Mouse (Mus musculus) kidney, adult 2 months (tissue): ENCODE results near the gene Tspan31.

ENCODE experiments used
- CTCF ChIP-seq: fragments of 200-500 bp; conservative IDR thresholded peaks from 2 replicates; pipeline ENCODE4 v1.5.1; 2011; ENCODE audit warnings: low read depth, mild to moderate bottlenecking, control low read depth, low read length, moderate library complexity, mixed read lengths; ENCODE audit not compliant: insufficient read depth, insufficient read length
- POLR2A ChIP-seq: fragments of 200-500 bp; IDR thresholded peaks from one replicate; pipeline ENCODE4 v1.6.1; 2011; ENCODE audit warnings: low read depth, low read length, control low read depth

GRCm38 (mm10) chr10:127069281-127070189, 529 bp downstream of the Tspan31 start:
- TF ChIP-seq CTCF (no peak), POLR2A (no peak)
